Mouse (Mus musculus) ES-Bruce4 (cell line): ENCODE measurements around the gene Cdh13.

ENCODE experiments used
- CTCF ChIP-seq: IDR thresholded peaks from one replicate; pipeline ENCODE4 v1.8.1; 2011; ENCODE audit warnings: low read depth, low read length
- EP300 ChIP-seq: IDR thresholded peaks from 2 replicates; pipeline ENCODE4 v1.6.1; 2011; ENCODE audit warnings: low read depth, low read length; ENCODE audit not compliant: insufficient read depth
- POLR2A ChIP-seq: IDR thresholded peaks from one replicate; pipeline ENCODE4 v1.8.1; 2011; ENCODE audit warnings: low read length; ENCODE audit not compliant: insufficient read depth

DNA sequence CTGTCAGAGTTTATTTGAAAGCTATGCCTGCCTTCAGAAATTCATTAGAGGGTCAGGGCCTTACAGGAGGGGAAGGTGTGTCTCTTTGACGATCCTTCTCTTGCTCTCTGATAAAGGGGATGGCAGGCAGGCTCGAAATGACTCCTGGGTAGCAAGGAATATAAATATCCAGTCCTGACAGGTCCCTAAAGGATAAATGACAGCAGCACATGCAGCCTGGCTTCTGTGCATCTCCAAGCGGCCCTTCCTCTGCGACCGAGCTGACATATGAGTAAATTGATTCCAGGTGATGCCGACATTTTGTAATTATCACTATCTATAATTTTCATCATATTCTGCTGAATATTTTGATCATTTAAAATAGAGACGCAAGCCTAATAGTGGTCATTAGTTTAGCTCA lies 145.4 kb downstream of the Cdh13 start:
- TF ChIP-seq EP300 (no peak), CTCF (no peak), POLR2A (no peak)
